Mouse (Mus musculus) hindbrain, postnatal 0 days (tissue): Measurements from ENCODE around the gene Prss29. TPM values are rescaled to one million over a fixed set of nuclear protein-coding genes. Genes with fewer than 3 reads are reported as not detected.
A peak's percentile ranks its signal among the peaks of the same experiment; 100 is the strongest.

ENCODE experiments used
- ATAC-seq: fragments of 200-750 bp; cut with Nextera tagmentation; 2 replicates; pipeline ENCODE4 v1.8.0; 2017; ENCODE audit warnings: mild to moderate bottlenecking, moderate TSS enrichment, moderate library complexity
- DNase-seq: peaks from one replicate; pipeline ENCODE4 v3.0.0-alpha.2; 2015; ENCODE audit warnings: low spot score
- H3K27ac ChIP-seq: fragments of 300-500 bp; sonication (generic); 2 replicates; pipeline ENCODE4 v1.5.1; 2014; ENCODE audit warnings: mild to moderate bottlenecking
- H3K27me3 ChIP-seq: fragments of 300-500 bp; sonication (generic); 2 replicates; pipeline ENCODE4 v1.6.1; 2014; ENCODE audit warnings: low read length, mixed read lengths; ENCODE audit not compliant: insufficient read depth
- H3K36me3 ChIP-seq: fragments of 300-500 bp; sonication (generic); 2 replicates; pipeline ENCODE4 v1.6.1; 2014; ENCODE audit warnings: low read length, mixed read lengths; ENCODE audit not compliant: insufficient read depth
- H3K4me1 ChIP-seq: fragments of 300-500 bp; sonication (generic); 2 replicates; pipeline ENCODE4 v1.6.1; 2014; ENCODE audit warnings: antibody characterized with exemption, low read length, mixed read lengths; ENCODE audit not compliant: insufficient read depth
- H3K4me2 ChIP-seq: fragments of 300-500 bp; sonication (generic); 2 replicates; pipeline ENCODE4 v1.6.1; 2014; ENCODE audit warnings: low read depth, mild to moderate bottlenecking, low read length, moderate library complexity, mixed read lengths
- H3K4me3 ChIP-seq: fragments of 300-500 bp; sonication (generic); 2 replicates; pipeline ENCODE4 v1.5.1; 2014; ENCODE audit warnings: low read length
- H3K9ac ChIP-seq: fragments of 300-500 bp; sonication (generic); replicated peaks from 2 replicates; pipeline ENCODE4 v1.6.1; 2014; ENCODE audit warnings: mild to moderate bottlenecking, low read length, moderate library complexity, mixed read lengths
- H3K9me3 ChIP-seq: fragments of 300-500 bp; sonication (generic); 2 replicates; pipeline ENCODE4 v1.6.1; 2016; ENCODE audit warnings: low read length, mixed read lengths
- CTCF ChIP-seq: IDR thresholded peaks from 2 replicates; pipeline ENCODE4 v1.5.1; 2016; ENCODE audit warnings: antibody characterized with exemption, control low read depth, low read depth
- WGBS: fragments of 180-500 bp; shearing (Covaris S2); extraction: QIAGEN DNeasy Blood & Tissue Kit; methylation state at CpG from one replicate; pipeline ENCODE4 v1.1.7; 2014; 5-methylcytosine and 5-hydroxymethylcytosine counted together
- polyA plus RNA-seq: library from polyadenylated mRNA; unstranded; fragments of >200 nt; fragmentation: Nextera tagmentation; extraction: Ambion mirVana; gene quantifications from 2 replicates; pipeline ENCODE4 v1.2.1, GENCODE M21; 2015
- total RNA-seq: library from RNA; depleted of rRNA; stranded (reverse); fragments of >200 nt; gene quantifications from 2 replicates; pipeline ENCODE4 v1.2.3, GENCODE M21; 2014

Gene Prss29
- total and polyA plus RNA-seq, 2 experiments from 2014 or later: not detected

DNA sequence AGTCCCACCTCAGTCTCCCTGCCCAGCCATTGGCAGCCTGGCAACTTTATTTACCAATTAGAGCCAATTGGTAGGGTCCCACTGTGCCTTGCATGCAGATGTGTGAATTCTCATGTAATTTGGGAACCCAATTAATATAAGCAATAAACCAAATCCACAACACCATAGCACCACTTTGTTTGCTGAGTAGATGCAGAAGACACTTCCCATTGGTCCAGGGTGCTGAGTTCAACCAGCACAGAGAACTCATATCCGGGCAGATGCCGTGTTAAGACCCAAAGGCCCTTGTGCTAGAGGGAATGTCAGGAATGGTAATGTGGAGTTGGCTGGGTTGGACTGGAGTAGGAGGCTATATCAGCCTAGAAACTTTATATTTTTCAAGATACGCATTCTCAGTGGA lies 42.6 kb upstream of the Prss29 start:
- Histone ChIP-seq H3K27ac (no peak overlapping the region), H3K36me3 (no peaks in the 10 kb centered on the region), H3K27me3 (no peaks in the 10 kb centered on the region), H3K9ac (no peak overlapping the region), H3K4me1 (peaks cover 23% of the 10 kb centered on the region), H3K9me3 (no peaks in the 10 kb centered on the region), H3K4me2 (no peak overlapping the region), H3K4me3 (no peak overlapping the region)
- no peak for DNase-seq
- no peak for ATAC-seq
- TF ChIP-seq CTCF: no peak
- 95% methylated on average over 3 of the region's 3 CpGs for WGBS

DNA sequence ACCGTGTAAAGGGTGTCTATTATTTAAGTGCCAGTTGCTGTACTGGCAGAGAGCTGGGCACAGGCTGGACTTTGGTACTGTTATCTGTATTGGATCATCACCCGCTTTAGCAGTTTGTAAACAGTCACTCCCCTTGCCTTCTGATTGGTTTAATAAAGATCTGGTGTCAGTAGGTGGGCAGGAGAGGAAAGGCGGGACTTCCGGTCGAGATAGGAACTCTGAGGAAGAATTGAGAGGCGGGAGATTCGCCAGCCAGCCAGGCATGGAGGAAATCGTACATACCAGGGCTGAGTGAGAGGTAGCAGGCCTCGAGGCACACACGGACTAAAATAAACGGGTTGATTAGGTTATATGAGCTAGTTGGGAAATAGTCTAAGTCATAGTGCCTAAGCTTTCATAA lies 36.3 kb upstream of the Prss29 start:
- WGBS: 41% methylated on average over 11 of the region's 11 CpGs
- no peak overlapping the region for H3K9ac ChIP-seq
- no peak overlapping the region for H3K4me2 ChIP-seq
- H3K4me1 ChIP-seq: no peaks in the 10 kb centered on the region
- H3K27me3 ChIP-seq: no peaks in the 10 kb centered on the region
- no peak for TF ChIP-seq CTCF
- no peak overlapping the region for H3K4me3 ChIP-seq
- no peak overlapping the region for H3K27ac ChIP-seq
- H3K36me3 ChIP-seq: no peaks in the 10 kb centered on the region
- ATAC-seq (no peak), DNase-seq (peak; percentile 31)
- H3K9me3 ChIP-seq: 0 out of 2 replicates have a peak, but pooled peaks cover 3% of the 10 kb centered on the region

DNA sequence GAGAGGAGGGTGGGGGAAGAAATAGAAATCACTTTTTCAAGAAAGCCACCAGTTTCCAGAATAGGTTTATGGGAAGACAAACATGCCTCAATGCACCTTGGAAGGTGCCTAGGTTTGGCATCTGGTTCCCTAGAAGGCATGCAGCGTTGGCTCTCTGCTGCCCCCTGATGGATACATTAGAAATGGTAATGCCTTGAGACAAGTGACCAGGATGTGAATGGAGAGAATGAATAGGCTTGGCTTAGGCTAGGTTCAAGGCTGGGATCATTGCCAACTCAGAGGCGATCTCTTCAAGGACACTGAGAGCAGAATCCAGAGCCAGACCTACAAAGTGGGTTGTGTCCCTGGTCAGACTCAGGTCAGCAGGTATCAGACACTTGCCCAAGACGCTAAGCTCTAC lies 33.4 kb upstream of the Prss29 start:
- Histone ChIP-seq H3K27ac (no peak overlapping the region), H3K4me1 (no peaks in the 10 kb centered on the region), H3K4me2 (no peak overlapping the region), H3K27me3 (no peaks in the 10 kb centered on the region), H3K36me3 (no peaks in the 10 kb centered on the region), H3K4me3 (no peak overlapping the region), H3K9ac (no peak overlapping the region), H3K9me3 (0 out of 2 replicates have a peak, but pooled peaks cover 3% of the 10 kb centered on the region)
- peak; percentile 92 for TF ChIP-seq CTCF
- peak; percentile 55 for ATAC-seq
- DNase-seq: peak; percentile 82
- WGBS: 22% methylated on average over 3 of the region's 3 CpGs

DNA sequence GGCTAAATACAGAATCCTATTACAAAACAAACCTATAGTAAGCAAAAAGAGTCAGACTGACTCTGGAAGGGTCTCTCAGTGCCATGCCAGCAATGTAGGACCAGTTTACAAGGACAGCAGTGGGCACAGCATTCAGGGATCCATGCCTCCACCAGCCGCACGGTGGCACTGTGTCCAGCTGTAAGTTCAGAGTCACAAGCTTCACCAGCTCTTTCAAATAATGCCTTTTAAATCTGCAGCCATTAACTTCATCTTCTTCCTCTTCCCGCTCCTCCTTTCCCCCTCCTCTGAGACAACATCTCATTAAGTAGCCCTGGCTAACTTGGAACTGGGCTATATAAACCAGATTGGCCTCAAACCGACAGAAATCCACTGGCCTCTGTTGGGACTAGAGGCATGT lies 29.6 kb upstream of the Prss29 start:
- DNase-seq: peak; percentile 71
- no peak overlapping the region for H3K4me3 ChIP-seq
- H3K27me3 ChIP-seq: no peaks in the 10 kb centered on the region
- no peak overlapping the region for H3K4me2 ChIP-seq
- TF ChIP-seq CTCF: peak; percentile 79
- WGBS: 29% methylated on average over 4 of the region's 4 CpGs
- ATAC-seq: peak; percentile 68; the same call in 1 of the 2 replicates
- H3K4me1 ChIP-seq: no peaks in the 10 kb centered on the region
- no peaks in the 10 kb centered on the region for H3K36me3 ChIP-seq
- no peaks in the 10 kb centered on the region for H3K9me3 ChIP-seq
- no peak overlapping the region for H3K9ac ChIP-seq
- no peak overlapping the region for H3K27ac ChIP-seq

DNA sequence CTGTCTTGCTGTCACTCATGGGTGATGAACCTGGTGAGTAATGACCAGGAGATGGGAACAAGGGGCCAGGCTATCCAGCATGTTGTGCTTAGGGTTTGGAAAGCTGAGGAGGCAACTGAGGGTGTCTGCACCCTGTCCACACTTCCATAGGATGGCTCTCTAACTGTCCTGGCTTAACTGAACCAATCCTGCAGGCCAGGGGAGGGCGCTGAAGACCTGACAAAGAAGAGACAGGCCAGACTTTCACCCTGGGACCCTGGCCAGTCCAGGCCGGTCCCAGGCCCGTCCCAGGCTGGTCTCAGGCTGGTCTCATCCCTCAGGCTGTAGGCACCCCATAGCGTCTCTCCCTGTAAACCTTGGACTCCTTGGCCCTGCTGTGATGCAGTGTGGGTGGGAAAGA lies 28.0 kb upstream of the Prss29 start:
- no peaks in the 10 kb centered on the region for H3K9me3 ChIP-seq
- H3K4me3 ChIP-seq: no peak overlapping the region
- DNase-seq (no peak), ATAC-seq (no peak)
- no peak overlapping the region for H3K4me2 ChIP-seq
- no peaks in the 10 kb centered on the region for H3K36me3 ChIP-seq
- no peaks in the 10 kb centered on the region for H3K27me3 ChIP-seq
- H3K27ac ChIP-seq: no peak overlapping the region
- no peaks in the 10 kb centered on the region for H3K4me1 ChIP-seq
- H3K9ac ChIP-seq: no peak overlapping the region
- TF ChIP-seq CTCF: peak; percentile 17; the same call in 1 of the 2 replicates
- WGBS: 25% methylated on average over 4 of the region's 4 CpGs

DNA sequence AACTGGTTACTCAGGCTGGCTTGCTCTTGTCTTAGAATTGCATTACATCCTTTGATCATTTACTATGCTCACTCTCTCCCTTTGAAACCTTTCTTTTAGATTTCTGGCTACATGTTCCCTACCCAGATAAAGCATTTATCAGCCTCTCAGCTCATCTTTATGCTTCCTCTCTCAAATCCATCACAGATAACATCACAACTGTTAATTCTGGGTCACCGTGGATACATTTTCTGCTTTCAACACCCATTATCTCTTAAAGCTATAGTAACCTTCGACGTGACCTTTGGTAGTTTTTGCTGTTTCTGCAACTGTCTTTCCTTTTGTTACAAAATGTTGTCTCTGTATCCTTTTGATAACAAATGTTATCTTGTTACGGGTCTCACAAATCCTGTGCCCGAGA lies 25.0 kb upstream of the Prss29 start:
- H3K36me3 ChIP-seq: no peaks in the 10 kb centered on the region
- 84% methylated on average over 5 of the region's 5 CpGs for WGBS
- DNase-seq (no peak), ATAC-seq (no peak)
- no peaks in the 10 kb centered on the region for H3K27me3 ChIP-seq
- no peak overlapping the region for H3K9ac ChIP-seq
- no peaks in the 10 kb centered on the region for H3K9me3 ChIP-seq
- H3K4me1 ChIP-seq: no peaks in the 10 kb centered on the region
- no peak overlapping the region for H3K27ac ChIP-seq
- no peak overlapping the region for H3K4me2 ChIP-seq
- no peak overlapping the region for H3K4me3 ChIP-seq
- no peak for TF ChIP-seq CTCF

DNA sequence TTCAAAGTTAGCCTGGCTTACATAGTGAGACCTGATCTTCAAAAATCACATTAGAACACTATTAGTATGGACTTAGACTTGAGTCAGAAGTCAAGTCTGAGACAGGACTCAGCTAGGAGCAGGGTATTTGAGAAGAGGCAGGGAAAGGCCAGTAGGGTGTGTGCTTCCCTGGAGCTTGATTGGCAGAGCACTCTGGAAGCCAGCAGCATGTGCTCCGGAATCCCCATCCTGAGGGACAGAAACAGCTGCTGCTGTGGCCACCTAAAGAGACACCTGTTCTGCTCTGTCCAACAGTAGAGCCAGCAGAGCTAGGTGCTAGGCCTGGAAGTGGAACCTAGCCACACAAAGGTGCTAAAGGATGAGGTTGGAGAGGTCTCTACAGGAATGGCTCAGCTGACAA lies 24.3 kb upstream of the Prss29 start:
- H3K36me3 ChIP-seq: no peaks in the 10 kb centered on the region
- DNase-seq (no peak), ATAC-seq (no peak)
- no peak overlapping the region for H3K9ac ChIP-seq
- TF ChIP-seq CTCF: no peak
- H3K9me3 ChIP-seq: no peaks in the 10 kb centered on the region
- no peak overlapping the region for H3K4me2 ChIP-seq
- 65% methylated on average over 1 of the region's 1 CpGs for WGBS
- no peaks in the 10 kb centered on the region for H3K4me1 ChIP-seq
- H3K27me3 ChIP-seq: no peaks in the 10 kb centered on the region
- H3K27ac ChIP-seq: no peak overlapping the region
- no peak overlapping the region for H3K4me3 ChIP-seq
